Mouse (Mus musculus): Measurements from ENCODE around the gene Uap1l1. TPM values are rescaled to one million over a fixed set of nuclear protein-coding genes. Genes with fewer than 3 reads are reported as not detected.
"Not testable (repeated sequence)": the region's sequence is repeated elsewhere in the genome, so short reads cannot be mapped to it uniquely, and the experiment has no call there.

Uap1l1 gene
- total RNA-seq (2021) (1 to 10 TPM; 7.2 to 7.9 TPM), polyA plus RNA-seq (2012; rRNA removed) (7.6 and 8.3 TPM in 2 replicates)
- long read RNA-seq, transcript Uap1l1-201 (9 exons, 3,349 nt), result major isoform, 8 of 11 reads
- long read RNA-seq, partial matches to known transcripts, result 1 of 11 reads
- long read RNA-seq, other reads (novel, unspliced or antisense), result 2 of 11 reads

DNA sequence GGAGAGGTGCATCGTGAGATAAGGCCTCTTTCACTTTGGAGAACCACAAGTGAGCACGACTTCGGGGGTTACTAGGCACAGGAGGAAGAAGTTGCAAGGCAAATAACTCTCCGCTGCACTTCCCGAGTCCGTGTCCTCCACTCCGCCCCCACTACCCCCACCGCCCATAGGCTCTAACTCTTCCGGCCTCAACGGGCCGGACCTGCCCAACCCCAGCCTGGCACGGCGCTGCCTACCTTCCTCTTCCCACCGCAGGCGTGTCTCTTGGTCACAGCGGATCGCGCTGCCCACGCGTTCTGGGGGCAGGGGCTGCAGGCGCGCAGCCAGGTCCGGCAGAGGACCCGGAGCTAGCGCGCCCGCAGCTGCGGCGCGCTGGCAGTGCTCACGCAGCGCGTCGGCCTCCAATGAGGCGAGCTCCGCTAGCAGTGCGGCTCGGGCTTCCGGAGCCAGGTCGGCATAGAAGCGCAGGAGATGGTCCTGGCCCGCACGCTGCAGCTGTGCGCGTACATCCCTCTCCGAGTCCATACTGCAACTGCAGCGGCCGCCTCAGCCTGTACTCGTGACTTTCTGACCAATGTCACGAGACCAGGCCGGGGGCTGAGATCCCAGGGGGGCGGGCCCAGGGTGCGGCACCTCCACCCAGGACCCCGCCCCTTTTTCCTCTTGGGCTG, at the start of gene Uap1l1:
Uap1l1 (minus strand) TSS at position 592 of the 671 bp plus-strand sequence.
- WGBS, result 2% methylated on average over 54 of the region's 54 CpGs
- Histone ChIP-seq H3K27ac (peak within 1 kb of the TSS; percentile 44), H3K36me3 (ENCODE audit: control insufficient read depth, insufficient read depth, low read length) (no peaks in the 10 kb centered on the region), H3K27me3 (ENCODE audit: control insufficient read depth, insufficient read depth, low read length) (no peaks in the 10 kb centered on the region), H3K9ac (ENCODE audit: low read depth, low read length) (peak within 1 kb of the TSS; percentile 79), H3K79me2 (replicated peaks; ENCODE audit: control insufficient read depth, insufficient read depth, low read length) (no peaks in the 10 kb centered on the region), H3K4me3 (peak within 1 kb of the TSS; percentile 64), H3K4me1 (ENCODE audit: control insufficient read depth, insufficient read depth, low read length) (peaks cover 1% of the 10 kb centered on the region; the same call in 1 of the 2 replicates)
- no peak for TF ChIP-seq CTCF (IDR thresholded peaks at IDR 0.05)
- peak; percentile 82 for TF ChIP-seq POLR2A (IDR thresholded peaks at IDR 0.05; ENCODE audit: insufficient read depth, low read depth, low read length)
- peak; percentile 84 to 88 for DNase-seq
- intact Hi-C loops (cut with DNase I), result loop anchor here (5.0 kb wide), 1 partner anchor 37 kb away; no protein-coding TSS in a partner anchor

- intact Hi-C loops (cut with DNase I), result loop anchor here (5.0 kb wide), 1 partner anchor 36 kb away; no protein-coding TSS in a partner anchor
Observed at GRCm38 (mm10) chr2:25413436-25413835, 48.0 kb upstream of the Uap1l1 start.

DNA sequence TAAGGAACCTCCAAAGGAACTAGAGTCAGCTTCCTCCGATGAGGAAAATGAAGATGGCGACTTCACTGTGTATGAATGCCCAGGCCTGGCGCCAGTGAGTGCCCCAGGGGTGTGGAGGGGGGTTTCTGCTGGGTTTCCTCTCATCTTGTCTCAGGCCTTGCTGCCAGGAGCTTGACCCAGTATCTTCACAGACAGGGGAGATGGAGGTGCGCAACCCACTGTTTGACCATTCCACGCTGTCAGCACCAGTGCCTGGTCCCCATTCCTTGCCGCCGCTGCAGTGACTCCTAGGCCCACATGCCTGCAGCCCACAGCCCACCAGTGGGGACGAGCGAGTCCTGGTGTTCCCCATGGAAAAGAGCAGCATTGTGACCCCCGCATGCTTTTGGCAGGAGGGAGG, 43.4 kb upstream of the Uap1l1 start:
- intact Hi-C loops (cut with DNase I), result no loop called here
- DNase-seq, result no peak
- TF ChIP-seq EP300 (IDR thresholded peaks at IDR 0.05; ENCODE audit: insufficient read depth, low read depth, low read length) (no peak), CTCF (IDR thresholded peaks at IDR 0.05) (no peak), POLR2A (IDR thresholded peaks at IDR 0.05; ENCODE audit: insufficient read depth, low read depth, low read length) (no peak)
- no peak overlapping the region for H3K9ac ChIP-seq (ENCODE audit: low read depth, low read length)
- 84% methylated on average over 10 of the region's 10 CpGs for whole genome bisulfite sequencing
- no peak overlapping the region for H3K4me3 ChIP-seq
- no peaks in the 10 kb centered on the region for H3K79me2 ChIP-seq (replicated peaks; ENCODE audit: control insufficient read depth, insufficient read depth, low read length)
- no peaks in the 10 kb centered on the region for H3K4me1 ChIP-seq (ENCODE audit: control insufficient read depth, insufficient read depth, low read length)
- H3K27ac ChIP-seq, result no peak overlapping the region
- H3K36me3 ChIP-seq (ENCODE audit: control insufficient read depth, insufficient read depth, low read length), result no peaks in the 10 kb centered on the region
- no peaks in the 10 kb centered on the region for H3K27me3 ChIP-seq (ENCODE audit: control insufficient read depth, insufficient read depth, low read length)

More at GRCm38 (mm10) chr2:25413436-25413835, 48.0 kb upstream of the Uap1l1 start:
- DNase-seq; H3K27me3 ChIP-seq (ENCODE audit: control insufficient read depth, insufficient read depth, low read length); H3K79me2 ChIP-seq (replicated peaks; ENCODE audit: control insufficient read depth, insufficient read depth, low read length); H3K9ac ChIP-seq (ENCODE audit: low read depth, low read length); H3K4me1 ChIP-seq (ENCODE audit: control insufficient read depth, insufficient read depth, low read length); H3K27ac ChIP-seq; H3K4me3 ChIP-seq; H3K36me3 ChIP-seq (ENCODE audit: control insufficient read depth, insufficient read depth, low read length): not testable (repeated sequence)
- TF ChIP-seq CTCF (IDR thresholded peaks at IDR 0.05), result peak; percentile 63

DNA sequence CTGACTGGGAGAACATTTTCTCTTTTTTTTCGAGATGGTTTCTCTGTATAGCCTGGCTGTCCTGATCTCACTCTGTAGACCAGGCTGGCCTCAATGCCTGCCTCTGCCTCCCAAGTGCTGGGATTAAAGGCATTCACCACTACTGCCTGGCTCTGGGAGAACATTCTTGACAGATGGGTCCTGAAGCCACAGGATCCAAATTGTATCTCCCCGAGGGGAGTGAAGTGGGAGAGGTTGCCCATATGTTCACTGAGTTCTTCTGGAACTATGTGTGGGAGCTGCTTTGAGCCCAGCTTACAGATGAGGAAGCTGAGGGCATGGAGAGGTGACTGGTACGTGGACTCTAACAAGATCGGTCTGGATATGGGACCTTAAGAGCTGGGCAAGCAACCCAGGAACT, 38.5 kb upstream of the Uap1l1 start:
- WGBS, result 72% methylated on average over 4 of the region's 4 CpGs
- Histone ChIP-seq H3K9ac (ENCODE audit: low read depth, low read length) (no peak overlapping the region), H3K4me1 (ENCODE audit: control insufficient read depth, insufficient read depth, low read length) (0 out of 2 replicates have a peak, but pooled peaks cover 1% of the 10 kb centered on the region), H3K27me3 (ENCODE audit: control insufficient read depth, insufficient read depth, low read length) (no peaks in the 10 kb centered on the region), H3K27ac (no peak overlapping the region), H3K79me2 (replicated peaks; ENCODE audit: control insufficient read depth, insufficient read depth, low read length) (no peaks in the 10 kb centered on the region), H3K4me3 (no peak overlapping the region), H3K36me3 (ENCODE audit: control insufficient read depth, insufficient read depth, low read length) (no peaks in the 10 kb centered on the region)
- TF ChIP-seq POLR2A (IDR thresholded peaks at IDR 0.05; ENCODE audit: insufficient read depth, low read depth, low read length), result no peak
- TF ChIP-seq EP300 (IDR thresholded peaks at IDR 0.05; ENCODE audit: insufficient read depth, low read depth, low read length), result no peak
- TF ChIP-seq CTCF (IDR thresholded peaks at IDR 0.05), result no peak
- no peak for DNase-seq
- intact Hi-C loops (cut with DNase I), result loop anchor here (5.0 kb wide), 1 partner anchor 37 kb away; the partner anchor contains the start of gene Uap1l1

- Histone ChIP-seq H3K27me3 (ENCODE audit: control insufficient read depth, insufficient read depth, low read length) (no peaks in the 10 kb centered on the region), H3K9ac (ENCODE audit: low read depth, low read length) (peak overlapping the region; percentile 77), H3K4me1 (ENCODE audit: control insufficient read depth, insufficient read depth, low read length) (0 out of 2 replicates have a peak, but pooled peaks cover 1% of the 10 kb centered on the region), H3K27ac (peak overlapping the region; percentile 74), H3K4me3 (peak overlapping the region; percentile 58), H3K79me2 (replicated peaks; ENCODE audit: control insufficient read depth, insufficient read depth, low read length) (no peaks in the 10 kb centered on the region), H3K36me3 (ENCODE audit: control insufficient read depth, insufficient read depth, low read length) (no peaks in the 10 kb centered on the region)
- peak; percentile 55; the same call in 1 of the 2 replicates for TF ChIP-seq POLR2A (IDR thresholded peaks at IDR 0.05; ENCODE audit: insufficient read depth, low read depth, low read length)
- no peak for TF ChIP-seq CTCF (IDR thresholded peaks at IDR 0.05)
- 2% methylated on average over 54 of the region's 54 CpGs for WGBS
- peak; percentile 82 to 83 for DNase-seq
- intact Hi-C loops (cut with DNase I), result loop anchor here (5.0 kb wide), 1 partner anchor 36 kb away; the partner anchor contains the start of gene Uap1l1
Observed at GRCm38 (mm10) chr2:25402972-25403601, 37.6 kb upstream of the Uap1l1 start.
